Mouse (Mus musculus): ENCODE data around the gene Dhrs11. TPM values are rescaled to one million over a fixed set of nuclear protein-coding genes. Genes with fewer than 3 reads are reported as not detected.

Dhrs11 gene
- polyA plus RNA-seq (2017; shearing (Covaris generic)): 24.9 TPM

DNA sequence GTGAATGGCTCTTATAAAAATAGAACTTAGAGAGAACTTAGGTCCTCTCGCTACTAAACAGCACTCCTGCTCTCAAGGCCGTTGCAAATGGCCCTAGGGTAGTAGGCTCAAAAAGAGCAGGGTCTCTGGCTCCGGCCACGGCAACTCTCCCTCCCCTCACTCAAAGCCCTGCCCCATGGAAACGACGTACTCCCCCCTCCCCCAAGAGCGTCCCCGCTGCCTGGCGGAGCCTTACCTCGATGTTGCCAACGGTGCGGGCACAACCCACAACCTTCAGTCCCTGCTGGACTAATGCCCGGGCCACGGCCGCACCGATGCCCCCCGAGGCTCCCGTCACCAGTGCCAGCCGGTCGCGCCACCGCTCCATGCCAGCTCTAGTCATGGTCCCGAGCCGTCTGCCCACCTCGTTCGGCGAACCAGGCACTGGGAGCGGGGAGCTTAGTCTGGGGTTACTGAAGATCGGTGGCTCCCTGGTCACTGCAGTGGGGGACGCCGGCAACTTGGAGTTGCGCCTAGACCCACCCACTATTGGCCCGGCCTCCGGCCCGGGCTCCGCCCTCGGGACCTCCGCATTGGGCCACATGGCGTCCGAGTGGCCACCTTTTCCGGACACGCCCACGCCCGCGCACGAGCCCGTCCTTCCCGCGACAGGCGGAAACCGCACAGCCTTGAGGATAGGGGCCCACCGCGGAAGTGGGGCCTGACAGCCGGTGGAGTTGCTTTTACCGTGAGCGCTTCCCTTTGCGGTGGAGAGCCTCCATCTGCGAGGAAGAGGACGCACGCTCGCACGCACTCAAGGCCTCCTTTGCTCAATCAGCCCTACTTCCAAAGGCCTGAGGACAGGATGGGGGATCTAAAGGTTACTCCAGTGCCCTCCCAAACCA is at the start of gene Dhrs11:
Dhrs11 (minus strand) TSS at position 479 of the 884 bp plus-strand sequence.

DNA sequence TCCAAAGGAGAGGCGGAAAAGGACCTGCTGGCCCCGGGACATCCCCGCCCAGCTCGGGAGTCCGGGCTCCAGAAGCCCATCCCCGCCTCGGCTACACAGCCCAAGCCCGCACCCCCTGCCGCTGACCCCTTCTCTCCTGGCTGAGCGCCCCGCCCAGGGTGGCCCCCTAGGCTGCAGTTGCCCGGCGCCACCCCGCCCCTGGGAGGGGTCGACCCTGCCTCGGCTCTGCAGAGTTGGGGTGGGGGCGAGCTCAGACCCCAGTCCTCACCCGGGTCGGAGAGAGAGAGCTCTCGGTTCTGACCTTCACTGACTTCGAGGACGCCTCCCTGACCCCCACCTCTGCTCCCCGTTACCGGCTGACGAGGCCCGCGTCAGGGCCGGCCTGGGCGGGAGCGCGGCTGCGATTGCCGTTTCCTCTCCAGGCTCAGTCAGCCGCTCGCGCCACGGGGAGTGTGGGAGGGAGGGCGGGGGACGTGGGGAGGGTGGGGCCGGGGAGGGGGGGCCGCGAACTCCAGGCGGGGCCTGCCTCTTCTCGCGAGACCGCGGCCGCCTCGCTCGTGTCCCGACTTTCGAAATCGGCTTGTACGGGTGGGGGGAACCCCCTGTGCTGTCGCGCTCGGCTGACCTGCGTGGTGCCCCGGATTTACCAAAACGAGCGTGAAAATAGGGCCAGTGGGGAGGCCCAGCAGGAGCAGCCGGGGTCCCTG is 41.7 kb upstream of the Dhrs11 start, which contains the start of gene Ggnbp2:
Ggnbp2 (minus strand) TSS at position 481 of the 707 bp plus-strand sequence.

DNA sequence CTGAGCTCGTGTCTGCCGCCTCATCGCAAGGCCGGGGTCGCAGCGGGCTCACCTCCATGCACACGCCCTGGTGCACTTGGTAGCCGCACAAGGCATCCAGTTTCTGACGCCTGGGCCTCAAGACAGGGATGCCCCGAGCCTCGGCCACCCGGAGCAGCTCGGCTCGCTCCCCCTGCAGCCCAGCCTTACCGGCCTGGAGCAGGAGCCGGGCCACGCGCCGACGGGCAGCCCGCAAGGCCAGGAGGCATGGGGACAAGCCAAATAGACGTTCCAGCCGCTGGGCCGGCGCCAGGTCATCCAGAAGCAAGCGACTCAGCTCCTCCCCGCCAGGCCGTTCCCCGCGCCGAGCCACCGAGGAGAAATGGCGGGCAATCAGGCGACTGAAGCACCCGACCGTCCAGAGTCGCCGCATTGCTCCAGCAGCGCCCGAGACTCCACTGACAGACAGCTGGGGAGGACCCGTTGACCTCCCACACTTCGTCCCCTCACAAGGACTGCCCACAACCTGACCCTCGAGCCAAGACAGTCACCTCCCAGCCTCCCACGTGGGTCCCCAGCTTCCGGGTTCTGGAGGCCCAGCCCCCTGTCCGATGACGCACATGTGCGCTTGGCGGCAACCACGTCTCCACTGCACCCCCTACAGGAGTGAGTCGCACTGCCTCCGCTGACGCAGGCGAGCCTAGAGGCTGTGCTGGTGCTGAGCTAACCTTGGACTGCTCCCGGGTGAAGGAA is 9.7 kb downstream of the Dhrs11 start, which contains the start of gene Mrm1:
Mrm1 (minus strand) TSS at position 555 of the 732 bp plus-strand sequence.

Other genes with a start within 250 kb of the Dhrs11 start
- gene Mrm1, start 9.5 kb downstream of the Dhrs11 start, polyA plus RNA-seq (2017; shearing (Covaris generic)): 18.2 TPM
- 162 TPM for gene Ggnbp2, start 41.8 kb upstream of the Dhrs11 start, polyA plus RNA-seq (2017; shearing (Covaris generic))
- gene Myo19, start 51.2 kb upstream of the Dhrs11 start, polyA plus RNA-seq (2017; shearing (Covaris generic)): 3.1 TPM
- gene Pigw, start 51.3 kb upstream of the Dhrs11 start, polyA plus RNA-seq (2017; shearing (Covaris generic)): 4.8 TPM
- gene Znhit3, start 87.4 kb upstream of the Dhrs11 start, polyA plus RNA-seq (2017; shearing (Covaris generic)): 26.6 TPM
- gene Car4, start 128.8 kb upstream of the Dhrs11 start, polyA plus RNA-seq (2017; shearing (Covaris generic)): not detected